Mouse (Mus musculus): ENCODE data around the gene Abcg5.

DNA sequence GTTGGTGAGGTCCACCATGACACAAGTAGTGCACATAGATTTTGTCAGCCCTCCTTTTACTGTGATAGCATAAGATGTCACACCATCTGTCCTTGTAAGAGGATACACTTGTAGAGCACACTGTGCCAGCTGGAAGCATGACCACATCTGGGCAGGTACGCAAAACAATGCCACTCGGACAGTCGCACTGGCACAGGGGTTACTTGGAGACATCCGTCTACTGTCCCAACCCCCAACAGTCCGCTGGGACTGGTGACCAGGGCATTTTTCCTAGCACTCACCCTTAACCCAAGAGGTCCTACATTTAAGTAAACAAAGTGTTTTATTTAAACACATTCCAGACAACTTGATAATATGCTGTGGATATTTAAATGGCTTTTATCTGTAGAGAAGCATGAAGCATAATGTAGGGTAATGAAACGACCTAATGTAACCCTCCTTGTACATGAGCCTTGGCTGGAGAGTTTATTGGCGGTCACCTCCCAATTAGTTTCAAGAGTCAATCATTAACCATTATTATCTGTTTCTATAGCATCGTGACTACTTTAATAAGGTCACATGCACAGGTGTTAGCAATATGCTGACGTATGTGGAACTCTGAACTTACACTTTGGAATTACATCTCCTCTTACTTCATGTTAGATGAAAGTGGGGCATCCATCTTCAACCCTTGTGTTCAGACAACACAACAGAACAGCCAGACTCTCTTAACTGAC lies 32.4 kb downstream of the Abcg5 start:
- TF ChIP-seq CTCF (conservative IDR thresholded peaks at IDR 0.05; ENCODE audit: insufficient read depth, insufficient read length, low read depth, low read length) (no peak), POLR2A (IDR thresholded peaks at IDR 0.05; ENCODE audit: low read depth, low read length) (no peak)
